Mouse (Mus musculus) ES-Bruce4 (cell line): Measurements from ENCODE around the gene Aunip.

Experiments used
- CTCF ChIP-seq: IDR thresholded peaks from one replicate; pipeline ENCODE4 v1.8.1; 2011; ENCODE audit warnings: low read depth, low read length
- EP300 ChIP-seq: IDR thresholded peaks from 2 replicates; pipeline ENCODE4 v1.6.1; 2011; ENCODE audit warnings: low read depth, low read length; ENCODE audit not compliant: insufficient read depth
- POLR2A ChIP-seq: IDR thresholded peaks from one replicate; pipeline ENCODE4 v1.8.1; 2011; ENCODE audit warnings: low read length; ENCODE audit not compliant: insufficient read depth

DNA sequence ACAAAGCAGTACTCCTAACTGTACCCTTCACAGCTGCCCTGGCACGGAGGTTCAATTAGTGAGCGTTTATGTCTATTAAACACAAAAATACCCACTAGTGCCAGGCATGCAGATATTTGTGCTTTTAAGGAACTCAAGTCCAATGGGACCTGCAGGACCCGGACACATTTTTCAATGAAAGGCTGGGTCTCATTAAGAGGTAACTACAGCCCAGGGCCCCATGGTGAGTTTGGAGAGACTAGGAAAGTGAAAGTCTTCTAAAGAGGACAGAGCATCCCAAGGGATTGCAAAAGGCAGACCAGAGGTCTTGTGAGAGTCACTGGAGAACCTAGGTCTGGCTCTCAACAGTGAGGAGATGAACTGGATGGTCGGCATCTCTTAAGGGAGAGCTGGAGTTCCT lies 22.6 kb downstream of the Aunip start:
- TF ChIP-seq POLR2A, result no peak
- no peak for TF ChIP-seq CTCF
- TF ChIP-seq EP300, result no peak
